Mouse (Mus musculus): ENCODE measurements at regions not wholly inside any gene's neighbourhood (a gene's known extent, or its start where the extent isn't known, plus 50 kb on each side); places are given as distances from the start of the nearest gene placed in this dataset.

- no peak for TF ChIP-seq EP300 (IDR thresholded peaks at IDR 0.05; ENCODE audit: insufficient read depth, low read depth, low read length)
- TF ChIP-seq POLR2A (IDR thresholded peaks at IDR 0.05; ENCODE audit: insufficient read depth, low read length), result no peak
These were observed 482.5 kb downstream of the Plekhb2 start for GRCm38 (mm10) chr1:35332340-35332684.

All from ES-Bruce4 (cell line).